Mouse (Mus musculus): Measurements from ENCODE around the gene Kcnh4. TPM values are rescaled to one million over a fixed set of nuclear protein-coding genes. Genes with fewer than 3 reads are reported as not detected.
A peak's percentile ranks its signal among the peaks of the same experiment; 100 is the strongest.

Gene Kcnh4
- polyA plus RNA-seq, 1 experiment from 2014 or later: not detected

GRCm38 (mm10) chr11:100738749-100739148 is 21.0 kb downstream of the Kcnh4 start:
- WGBS: 21% methylated on average over 5 of the region's 5 CpGs
- Histone ChIP-seq H3K4me1 (peaks cover 22% of the 10 kb centered on the region), H3K4me3 (peak overlapping the region; percentile 84), H3K27ac (peak overlapping the region; percentile 88), H3K27me3 (ENCODE audit: low read depth, poor library complexity, severe bottlenecking) (no peaks in the 10 kb centered on the region), H3K36me3 (peaks cover 14% of the 10 kb centered on the region), H3K9me3 (replicated peaks) (no peaks in the 10 kb centered on the region)
- DNase-seq (ENCODE audit: low spot score): no peak

- Histone ChIP-seq H3K27ac (peak within 1 kb of the TSS; percentile 88), H3K9me3 (replicated peaks) (no peaks in the 10 kb centered on the region), H3K4me3 (peak within 1 kb of the TSS; percentile 84), H3K4me1 (peaks cover 22% of the 10 kb centered on the region), H3K27me3 (ENCODE audit: low read depth, poor library complexity, severe bottlenecking) (no peaks in the 10 kb centered on the region), H3K36me3 (peaks cover 20% of the 10 kb centered on the region)
- under 1% methylated on average over 39 of the region's 39 CpGs for WGBS
- DNase-seq (ENCODE audit: low spot score): peak; percentile 96
Observed at GRCm38 (mm10) chr11:100738066-100738604, 21.6 kb downstream of the Kcnh4 start, which contains the start of gene Rab5c. Rab5c (minus strand) TSS chr11:100738215.

GRCm38 (mm10) chr11:100737105-100737733 is 22.5 kb downstream of the Kcnh4 start:
- Histone ChIP-seq H3K27me3 (ENCODE audit: low read depth, poor library complexity, severe bottlenecking) (no peaks in the 10 kb centered on the region), H3K4me1 (peaks cover 22% of the 10 kb centered on the region), H3K4me3 (peak overlapping the region; percentile 84), H3K27ac (peak overlapping the region; percentile 88), H3K9me3 (replicated peaks) (no peaks in the 10 kb centered on the region), H3K36me3 (peaks cover 30% of the 10 kb centered on the region)
- 4% methylated on average over 13 of the region's 13 CpGs for WGBS
- DNase-seq (ENCODE audit: low spot score): no peak

DNA sequence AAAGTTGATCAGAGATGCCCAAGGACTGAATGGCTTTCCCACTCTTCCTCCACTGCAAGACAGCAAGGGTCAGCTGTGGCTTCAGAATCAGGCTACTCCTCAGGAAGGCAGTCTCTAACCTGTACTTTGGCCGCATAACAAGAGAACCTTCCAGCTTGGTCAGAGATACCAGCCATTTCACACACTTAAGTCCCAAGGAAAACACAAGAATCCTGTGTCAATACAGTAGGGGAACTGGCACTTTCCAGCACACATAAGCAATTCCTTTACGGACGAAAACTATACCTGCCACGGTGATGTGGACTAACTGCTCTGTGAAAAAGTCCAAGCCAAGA is 23.0 kb downstream of the Kcnh4 start:
- Histone ChIP-seq H3K27me3 (ENCODE audit: low read depth, poor library complexity, severe bottlenecking) (no peaks in the 10 kb centered on the region), H3K9me3 (replicated peaks) (no peaks in the 10 kb centered on the region), H3K27ac (no peak overlapping the region)

DNA sequence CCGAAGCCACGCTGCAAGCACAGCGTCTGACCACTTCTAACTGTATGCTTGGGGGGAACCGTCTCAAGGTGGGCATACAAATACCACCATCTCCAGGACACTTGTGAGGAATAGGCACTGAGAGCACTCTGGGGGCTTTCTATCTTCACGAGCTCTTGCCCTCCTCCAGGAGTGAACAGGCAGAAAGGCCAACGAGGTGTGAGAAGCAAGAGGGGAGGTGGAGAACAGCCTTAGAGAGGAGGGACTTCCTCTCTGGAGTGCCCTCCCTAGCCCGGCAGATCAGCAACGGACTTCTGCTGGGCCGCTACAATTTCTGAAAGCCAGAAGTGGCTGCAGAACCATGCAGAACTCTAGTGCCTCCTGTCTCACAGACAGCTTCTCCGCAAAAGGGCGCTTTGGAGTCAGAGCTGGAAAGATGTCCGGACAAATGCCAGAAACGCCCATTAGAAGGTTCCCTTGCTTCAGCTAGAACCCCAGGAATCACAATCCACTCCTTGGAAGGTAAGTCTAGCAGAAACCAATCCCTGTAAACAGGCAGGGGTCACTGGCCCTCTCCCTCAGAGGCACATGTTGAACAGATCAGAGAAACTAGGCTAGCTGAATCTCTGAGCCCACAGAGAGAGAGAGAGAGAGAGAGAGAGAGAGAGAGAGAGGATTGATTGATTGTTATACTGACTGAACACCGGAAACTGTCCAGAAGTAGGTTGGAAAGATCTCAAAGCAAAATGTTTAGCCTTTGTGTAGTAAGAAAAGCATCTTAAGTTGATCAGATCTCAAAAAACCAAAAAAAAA is 23.6 kb downstream of the Kcnh4 start:
- no peaks in the 10 kb centered on the region for H3K27me3 ChIP-seq (ENCODE audit: low read depth, poor library complexity, severe bottlenecking)
- peaks cover 22% of the 10 kb centered on the region for H3K4me1 ChIP-seq
- no peak overlapping the region for H3K27ac ChIP-seq
- H3K4me3 ChIP-seq: 0 out of 2 replicates have a peak overlapping the region, but pooled peaks have one; percentile 4
- peaks cover 35% of the 10 kb centered on the region for H3K36me3 ChIP-seq
- DNase-seq (ENCODE audit: low spot score): no peak
- no peaks in the 10 kb centered on the region for H3K9me3 ChIP-seq (replicated peaks)
- WGBS: 78% methylated on average over 14 of the region's 14 CpGs

More for the DNA sequence above, 23.0 kb downstream of the Kcnh4 start:
- Histone ChIP-seq H3K4me1 (peaks cover 22% of the 10 kb centered on the region), H3K4me3 (peak overlapping the region; percentile 84), H3K36me3 (peaks cover 35% of the 10 kb centered on the region)
- WGBS: 84% methylated on average over 4 of the region's 4 CpGs
- no peak for DNase-seq (ENCODE audit: low spot score)

GRCm38 (mm10) chr11:100735134-100735865 is 24.4 kb downstream of the Kcnh4 start:
- WGBS: 91% methylated on average over 9 of the region's 9 CpGs
- DNase-seq (ENCODE audit: low spot score): no peak
- no peaks in the 10 kb centered on the region for H3K27me3 ChIP-seq (ENCODE audit: low read depth, poor library complexity, severe bottlenecking)
- H3K27ac ChIP-seq: no peak overlapping the region
- no peaks in the 10 kb centered on the region for H3K9me3 ChIP-seq (replicated peaks)
- H3K36me3 ChIP-seq: peaks cover 35% of the 10 kb centered on the region
- peaks cover 22% of the 10 kb centered on the region for H3K4me1 ChIP-seq
- no peak overlapping the region for H3K4me3 ChIP-seq

DNA sequence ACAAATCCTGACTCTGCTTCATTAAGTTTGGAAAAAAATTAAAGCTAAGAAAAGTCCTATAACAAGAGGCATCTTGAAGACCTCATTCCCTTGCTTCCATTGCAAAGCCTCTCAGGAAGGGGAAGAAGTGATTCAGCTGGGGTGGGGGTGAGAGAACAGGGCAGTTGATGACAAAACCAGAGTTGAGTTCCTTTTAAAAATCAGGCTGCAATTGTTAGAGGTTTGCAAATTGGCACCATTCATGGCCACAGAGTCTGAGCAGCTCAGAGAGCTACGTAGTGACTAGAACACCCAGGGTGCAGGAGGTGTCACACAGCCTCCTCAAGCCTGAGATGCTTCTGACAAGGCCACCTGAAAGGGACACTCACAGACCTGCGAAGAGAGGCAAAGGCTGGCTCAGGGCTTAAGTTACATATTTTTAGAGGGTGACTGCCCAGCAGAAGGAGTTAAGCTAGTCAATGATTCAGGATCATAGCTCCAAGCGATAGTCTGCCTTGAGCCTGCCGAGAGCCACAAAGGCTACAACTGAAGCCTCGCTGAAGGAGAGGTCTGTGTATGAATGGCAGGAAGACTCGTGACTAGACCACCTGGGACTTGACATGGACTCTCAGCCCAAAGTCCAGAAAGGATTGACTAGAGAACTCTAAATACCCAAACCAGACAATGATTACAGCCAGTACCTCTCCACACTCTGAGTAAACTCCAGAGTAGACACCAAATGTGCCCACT is 29.1 kb downstream of the Kcnh4 start:
- H3K27ac ChIP-seq: no peak overlapping the region
- H3K4me1 ChIP-seq: peaks cover under 1% of the 10 kb centered on the region; the same call in 1 of the 2 replicates
- H3K9me3 ChIP-seq (replicated peaks): no peaks in the 10 kb centered on the region
- 92% methylated on average over 6 of the region's 6 CpGs for WGBS
- H3K36me3 ChIP-seq: peaks cover 53% of the 10 kb centered on the region
- H3K4me3 ChIP-seq: no peak overlapping the region
- no peaks in the 10 kb centered on the region for H3K27me3 ChIP-seq (ENCODE audit: low read depth, poor library complexity, severe bottlenecking)
- DNase-seq (ENCODE audit: low spot score): no peak

- DNase-seq (ENCODE audit: low spot score): no peak
- no peak overlapping the region for H3K4me3 ChIP-seq
- WGBS: 92% methylated on average over 4 of the region's 4 CpGs
- no peak overlapping the region for H3K27ac ChIP-seq
- no peaks in the 10 kb centered on the region for H3K27me3 ChIP-seq (ENCODE audit: low read depth, poor library complexity, severe bottlenecking)
- H3K36me3 ChIP-seq: peaks cover 50% of the 10 kb centered on the region
- peaks cover 6% of the 10 kb centered on the region for H3K4me1 ChIP-seq
- no peaks in the 10 kb centered on the region for H3K9me3 ChIP-seq (replicated peaks)
Observed at GRCm38 (mm10) chr11:100729976-100730375, 29.8 kb downstream of the Kcnh4 start.

DNA sequence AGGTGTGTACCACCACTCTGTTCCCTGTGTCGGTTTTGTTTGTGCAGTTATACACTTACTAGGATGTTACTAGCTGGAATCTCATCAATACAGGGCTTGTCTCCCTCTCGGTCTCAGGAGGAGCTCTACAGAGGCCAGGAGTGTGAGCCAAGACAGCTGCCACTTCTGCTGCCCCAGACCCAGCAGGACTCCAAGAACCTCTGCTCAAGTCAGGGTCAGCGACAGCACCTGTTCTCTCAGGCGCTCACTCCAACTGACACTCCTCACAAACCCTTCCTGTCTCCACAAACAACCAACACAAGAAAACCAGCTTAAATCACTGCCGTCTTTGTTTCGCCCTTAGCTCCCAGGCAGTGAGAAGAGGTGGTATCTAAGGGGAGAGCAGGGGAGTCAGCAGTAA is 31.1 kb downstream of the Kcnh4 start:
- H3K27me3 ChIP-seq (ENCODE audit: low read depth, poor library complexity, severe bottlenecking): no peaks in the 10 kb centered on the region
- 89% methylated on average over 6 of the region's 6 CpGs for WGBS
- peaks cover 45% of the 10 kb centered on the region for H3K36me3 ChIP-seq
- no peak for DNase-seq (ENCODE audit: low spot score)
- no peak overlapping the region for H3K27ac ChIP-seq
- no peak overlapping the region for H3K4me3 ChIP-seq
- no peaks in the 10 kb centered on the region for H3K9me3 ChIP-seq (replicated peaks)
- peaks cover 15% of the 10 kb centered on the region for H3K4me1 ChIP-seq

DNA sequence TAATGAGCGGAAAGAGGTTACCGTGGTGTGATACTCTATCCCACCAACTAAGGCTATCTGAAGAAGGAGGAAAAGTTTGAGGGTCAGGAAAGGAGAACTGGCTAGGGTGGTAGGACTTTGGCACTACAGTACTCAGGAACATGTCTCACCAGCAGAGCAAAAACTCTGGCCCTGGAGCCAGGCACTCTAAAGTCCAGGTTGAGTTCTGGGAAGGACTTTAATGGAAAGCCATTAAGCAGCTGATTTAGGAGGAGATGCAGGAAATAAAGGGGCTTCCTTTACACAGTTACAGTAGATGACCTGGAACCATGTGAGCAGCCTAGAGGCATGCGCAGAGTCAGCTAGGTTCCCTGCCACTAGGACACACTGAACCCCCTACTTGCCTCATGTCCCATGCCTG is 32.5 kb downstream of the Kcnh4 start:
- no peaks in the 10 kb centered on the region for H3K9me3 ChIP-seq (replicated peaks)
- H3K4me1 ChIP-seq: peaks cover 20% of the 10 kb centered on the region
- DNase-seq (ENCODE audit: low spot score): no peak
- H3K27me3 ChIP-seq (ENCODE audit: low read depth, poor library complexity, severe bottlenecking): no peaks in the 10 kb centered on the region
- no peak overlapping the region for H3K4me3 ChIP-seq
- WGBS: 96% methylated on average over 3 of the region's 3 CpGs
- peaks cover 31% of the 10 kb centered on the region for H3K36me3 ChIP-seq
- no peak overlapping the region for H3K27ac ChIP-seq

DNA sequence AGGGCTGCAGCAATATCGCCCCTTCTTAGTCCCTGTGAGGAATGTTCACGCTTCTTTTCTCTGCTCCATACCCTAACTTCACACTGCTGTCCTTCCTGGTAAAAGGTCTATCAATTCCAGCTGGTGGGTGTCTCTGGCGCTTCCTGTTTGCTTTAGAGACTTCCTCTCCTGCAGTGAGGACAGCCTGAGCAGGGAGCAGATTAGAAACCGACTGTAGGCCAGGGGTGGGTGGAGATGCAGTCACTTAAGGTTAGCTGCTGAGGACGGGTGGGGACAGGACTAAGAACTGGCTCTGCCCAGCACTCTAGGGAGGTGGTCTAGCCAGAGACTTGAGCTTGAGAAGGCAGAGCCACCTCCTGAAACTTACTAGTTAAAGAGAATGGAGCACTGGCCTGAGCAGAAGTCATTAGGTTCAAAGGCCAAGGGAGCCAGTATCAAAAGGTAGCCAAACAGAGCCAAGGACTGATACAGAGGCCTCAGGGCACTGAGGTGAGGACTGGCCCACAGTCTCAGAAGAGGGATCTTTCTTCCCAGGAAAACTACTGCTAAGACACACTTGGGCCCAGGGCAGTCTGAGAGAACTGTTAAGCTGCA is 34.7 kb downstream of the Kcnh4 start:
- Histone ChIP-seq H3K4me1 (peaks cover 31% of the 10 kb centered on the region), H3K36me3 (peaks cover 28% of the 10 kb centered on the region), H3K27ac (peak overlapping the region; percentile 74), H3K27me3 (ENCODE audit: low read depth, poor library complexity, severe bottlenecking) (no peaks in the 10 kb centered on the region), H3K9me3 (replicated peaks) (no peaks in the 10 kb centered on the region), H3K4me3 (0 out of 2 replicates have a peak overlapping the region, but pooled peaks have one; percentile 11)
- DNase-seq (ENCODE audit: low spot score): no peak
- 36% methylated on average over 5 of the region's 5 CpGs for WGBS

GRCm38 (mm10) chr11:100722493-100723028 is 37.2 kb downstream of the Kcnh4 start:
- 66% methylated on average over 2 of the region's 2 CpGs for WGBS
- peaks cover 34% of the 10 kb centered on the region for H3K4me1 ChIP-seq
- no peak for DNase-seq (ENCODE audit: low spot score)
- peak overlapping the region; percentile 19; the same call in 1 of the 2 replicates for H3K27ac ChIP-seq
- H3K9me3 ChIP-seq (replicated peaks): no peaks in the 10 kb centered on the region
- H3K27me3 ChIP-seq (ENCODE audit: low read depth, poor library complexity, severe bottlenecking): no peaks in the 10 kb centered on the region
- H3K36me3 ChIP-seq: peaks cover 32% of the 10 kb centered on the region
- H3K4me3 ChIP-seq: no peak overlapping the region
